Mouse (Mus musculus) cortical plate, adult 2 months (tissue): ENCODE data around the gene Vstm4.

Experiments
- CTCF ChIP-seq: fragments of 200-500 bp; IDR thresholded peaks from 2 replicates; pipeline ENCODE4 v1.5.1; 2011; ENCODE audit warnings: mild to moderate bottlenecking, control low read depth, low read length; ENCODE audit not compliant: insufficient read depth; ENCODE audit errors: extremely low read depth
- POLR2A ChIP-seq: fragments of 200-500 bp; IDR thresholded peaks from 2 replicates; pipeline ENCODE4 v1.6.1; 2011; ENCODE audit warnings: mild to moderate bottlenecking, low read length, control low read depth; ENCODE audit not compliant: insufficient read depth; ENCODE audit errors: extremely low read depth

DNA sequence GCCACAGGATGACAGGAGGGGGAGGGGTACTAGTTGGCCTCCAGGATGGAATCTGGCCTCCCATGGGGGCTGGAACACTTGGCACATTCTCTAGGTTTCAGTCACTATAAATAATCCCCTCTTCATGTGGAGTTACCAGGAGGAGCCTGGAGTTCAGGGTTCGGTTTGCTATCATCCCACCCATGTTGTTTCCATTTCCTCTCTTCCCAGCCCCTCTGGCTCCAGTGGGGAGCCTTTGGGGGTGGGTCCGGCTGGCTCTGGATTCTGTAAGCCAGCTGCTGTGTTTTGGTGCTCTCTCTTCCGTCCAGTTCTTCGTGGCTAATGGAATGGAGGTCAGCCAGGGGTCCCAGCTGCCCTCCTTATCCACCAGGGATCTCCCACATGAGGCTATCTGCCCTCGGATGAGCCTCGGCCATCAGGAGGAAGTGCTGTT lies 4.6 kb downstream of the Vstm4 start:
- TF ChIP-seq CTCF (no peak), POLR2A (no peak)
